In the genomic region with DNA sequence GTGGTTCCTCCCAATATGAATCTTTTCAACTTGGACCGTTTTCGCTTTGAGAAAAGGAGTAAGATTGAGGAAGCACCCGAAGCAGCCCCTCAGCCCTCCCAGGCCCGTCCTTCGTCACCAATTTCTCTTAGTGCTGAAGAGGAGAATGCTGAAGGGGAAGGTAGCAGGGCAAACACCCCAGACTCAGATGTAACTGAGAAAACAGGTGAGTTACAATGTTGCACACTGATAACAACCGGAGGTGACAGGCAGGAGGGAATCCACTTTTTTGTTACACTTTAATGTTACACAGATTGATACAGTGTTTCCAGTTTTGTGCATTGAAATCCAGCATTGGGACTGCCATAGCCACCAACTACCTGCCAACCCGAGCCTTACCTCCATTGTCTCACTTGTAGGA, we compare ENCODE assay signal across 8 mouse cellular contexts. TPM values are rescaled to one million over a fixed set of nuclear protein-coding genes. Genes with fewer than 3 reads are reported as not detected.
DNase-seq lines count a peak whose midpoint lies in the region; ATAC-seq lines count a peak whose summit lies in the region.

No protein-coding gene starts in this region.

- peak overlapping the region; percentile 81 for H3K4me3 ChIP-seq in kidney, embryonic 14.5 days (ENCODE audit: low read length)

- H3K9ac ChIP-seq in kidney, embryonic 14.5 days (ENCODE audit: low read depth, low read length) = peak overlapping the region; percentile 97

- 13% methylated on average over 7 of the region's 7 CpGs for WGBS in kidney, embryonic 14.5 days

- no peak for DNase-seq in kidney, postnatal 4 days
- peak; percentile 57 for DNase-seq in R1 (ENCODE audit: low read depth, low spot score)
- DNase-seq in layer of hippocampus, postnatal 10 days (ENCODE audit: low spot score in 2 of 2) = no peak
- no peak for DNase-seq in urinary bladder, postnatal 25 days (ENCODE audit: low spot score)
- DNase-seq in spleen, postnatal 10 days (ENCODE audit: low spot score in 2 of 2) = no peak

- no peaks in the 10 kb centered on the region for H3K9me3 ChIP-seq in kidney, embryonic 14.5 days (ENCODE audit: control insufficient read depth, low read length)

- H3K4me1 ChIP-seq in kidney, embryonic 14.5 days (ENCODE audit: control insufficient read depth, insufficient read depth, low read length) = peaks cover 5% of the 10 kb centered on the region; the same call in 1 of the 2 replicates

- peak overlapping the region; percentile 88 for H3K4me2 ChIP-seq in kidney, embryonic 14.5 days (replicated peaks; ENCODE audit: low read depth, low read length)

- no peaks in the 10 kb centered on the region for H3K27me3 ChIP-seq in kidney, embryonic 14.5 days (ENCODE audit: control insufficient read depth, insufficient read depth, low read length)

- peak overlapping the region; percentile 94 for H3K27ac ChIP-seq in kidney, embryonic 14.5 days (ENCODE audit: low read depth, low read length)

- ATAC-seq in kidney, embryonic 14.5 days (ENCODE audit: low FRiP score, low TSS enrichment) = peak; percentile 15; the same call in 1 of the 2 replicates
- ATAC-seq in granulocyte monocyte progenitor cell, adult 5-6 weeks (replicated peaks; ENCODE audit: poor library complexity, severe bottlenecking) = peak; percentile 49
- peak; percentile 39 for ATAC-seq in megakaryocyte, adult 5-6 weeks (ENCODE audit: poor library complexity, severe bottlenecking)

- H3K36me3 ChIP-seq in kidney, embryonic 14.5 days (ENCODE audit: control insufficient read depth, insufficient read depth, low read length) = peaks cover 35% of the 10 kb centered on the region

RNA-seq across cellular contexts. Expression of a gene that starts 0.9 kb away (rescaled TPM):
- 60.5 and 107 TPM in 2 replicates for polyA plus RNA-seq in kidney, embryonic 14.5 days (2014; fragmentation: Nextera tagmentation; extraction: Ambion mirVana)
- total RNA-seq in granulocyte monocyte progenitor cell, adult 5-6 weeks (2014; fragmentation: Nextera tagmentation) = 53.0 and 63.2 TPM in 2 replicates
- 54.2 and 65.5 TPM in 2 replicates for total RNA-seq in granulocyte monocyte progenitor cell, adult 5-6 weeks (2017)
- total RNA-seq in megakaryocyte, adult 5-6 weeks (2015) = 30.0 and 43.3 TPM in 2 replicates
- 33.4 and 47.0 TPM in 2 replicates for total RNA-seq in megakaryocyte, adult 5-6 weeks (2017)
- total RNA-seq in layer of hippocampus, postnatal 10 days (2021) = 10 to 100 TPM; 46.4 to 48.2 TPM
